Mouse (Mus musculus): Measurements from ENCODE around the gene Psenen. TPM values are rescaled to one million over a fixed set of nuclear protein-coding genes. Genes with fewer than 3 reads are reported as not detected.

The Psenen gene
- 100 to 1,000 TPM; 203 to 206 TPM for polyA plus RNA-seq (2012; fragmentation: generic; extraction: Trizol)

GRCm38 (mm10) chr7:30563117-30563905, at the start of gene Psenen, which contains the start of the genes U2af1l4 and Gm49396:
TSS of gene Psenen (minus strand) at chr7:30563627.
TSS of gene U2af1l4 (plus strand) at chr7:30563301.
TSS of gene Gm49396 (plus strand) at chr7:30563344.

GRCm38 (mm10) chr7:30612654-30613402, 49.4 kb upstream of the Psenen start, which contains the start of gene Upk1a:
TSS of gene Upk1a (minus strand) at chr7:30612847.

GRCm38 (mm10) chr7:30598786-30599185, 35.4 kb upstream of the Psenen start, which contains the start of gene Zbtb32:
TSS of gene Zbtb32 (minus strand) at chr7:30598909.

GRCm38 (mm10) chr7:30588676-30589434, 25.4 kb upstream of the Psenen start, which contains the start of gene Kmt2b:
TSS of gene Kmt2b (minus strand) at chr7:30588726.

GRCm38 (mm10) chr7:30564970-30565571, 1.6 kb upstream of the Psenen start, which contains the start of gene Igflr1:
TSS of gene Igflr1 (plus strand) at chr7:30565427.

GRCm38 (mm10) chr7:30559443-30559954, 3.9 kb downstream of the Psenen start, which contains the start of gene Lin37:
TSS of gene Lin37 (minus strand) at chr7:30559838.

GRCm38 (mm10) chr7:30552102-30553020, 11.1 kb downstream of the Psenen start, which contains the start of the genes Hspb6 and Proser3:
TSS of gene Hspb6 (plus strand) at chr7:30552178.
TSS of gene Proser3 (minus strand) at chr7:30552299.

GRCm38 (mm10) chr7:30534633-30535577, 28.5 kb downstream of the Psenen start, which contains the start of gene Arhgap33:
TSS of gene Arhgap33 (minus strand) at chr7:30535060.

Other genes with a start within 250 kb of the Psenen start
- gene Syne4, start 248.8 kb downstream of the Psenen start, polyA plus RNA-seq (2012; fragmentation: generic; extraction: Trizol), result 1 to 10 TPM in 1 of 2 experiments, under 1 TPM in 1; 0.21 to 1.4 TPM
- gene E130208F15Rik, start 241.9 kb downstream of the Psenen start, polyA plus RNA-seq (2012; fragmentation: generic; extraction: Trizol), result not detected
- gene Sdhaf1, start 239.7 kb downstream of the Psenen start, polyA plus RNA-seq (2012; fragmentation: generic; extraction: Trizol), result 10 to 100 TPM; 13.5 to 16.3 TPM
- 1 to 10 TPM; 2.1 to 5.0 TPM for gene Lrfn3, start 200.9 kb downstream of the Psenen start, polyA plus RNA-seq (2012; fragmentation: generic; extraction: Trizol)
- gene Tyrobp, start 149.9 kb downstream of the Psenen start, polyA plus RNA-seq (2012; fragmentation: generic; extraction: Trizol), result not detected
- gene Hcst, start 143.8 kb downstream of the Psenen start, polyA plus RNA-seq (2012; fragmentation: generic; extraction: Trizol), result not detected
- not detected for gene Nfkbid, start 141.9 kb downstream of the Psenen start, polyA plus RNA-seq (2012; fragmentation: generic; extraction: Trizol)
- under 1 TPM; 0.02 to 0.13 TPM for gene Aplp1, start 118.1 kb downstream of the Psenen start, polyA plus RNA-seq (2012; fragmentation: generic; extraction: Trizol)
- not detected for gene Kirrel2, start 105.9 kb downstream of the Psenen start, polyA plus RNA-seq (2012; fragmentation: generic; extraction: Trizol)
- gene Nphs1, start 105.3 kb downstream of the Psenen start, polyA plus RNA-seq (2012; fragmentation: generic; extraction: Trizol), result under 1 TPM; 0.28 TPM
- gene Prodh2, start 70.0 kb downstream of the Psenen start, polyA plus RNA-seq (2012; fragmentation: generic; extraction: Trizol), result not detected
- gene Arhgap33, start 28.6 kb downstream of the Psenen start, polyA plus RNA-seq (2012; fragmentation: generic; extraction: Trizol), result 10 to 100 TPM in 1 of 2 experiments, under 1 TPM in 1; 0.55 to 10.4 TPM
- 100 to 1,000 TPM; 101 to 108 TPM for gene Hspb6, start 11.4 kb downstream of the Psenen start, polyA plus RNA-seq (2012; fragmentation: generic; extraction: Trizol)
- 10 to 100 TPM in 1 of 2 experiments, 1 to 10 TPM in 1; 2.9 to 18.1 TPM for gene Proser3, start 11.3 kb downstream of the Psenen start, polyA plus RNA-seq (2012; fragmentation: generic; extraction: Trizol)
- 10 to 100 TPM; 55.0 to 57.3 TPM for gene Lin37, start 3.8 kb downstream of the Psenen start, polyA plus RNA-seq (2012; fragmentation: generic; extraction: Trizol)
- gene U2af1l4, start 326 bp downstream of the Psenen start, polyA plus RNA-seq (2012; fragmentation: generic; extraction: Trizol), result 10 to 100 TPM; 59.0 to 76.2 TPM
- gene Gm49396, start 283 bp downstream of the Psenen start, polyA plus RNA-seq (2012; fragmentation: generic; extraction: Trizol), result 1 to 10 TPM in 1 of 2 experiments, under 1 TPM in 1; 0.21 to 1.4 TPM
- 1 to 10 TPM in 1 of 2 experiments, under 1 TPM in 1; 0.18 to 1.6 TPM for gene Igflr1, start 1.8 kb upstream of the Psenen start, polyA plus RNA-seq (2012; fragmentation: generic; extraction: Trizol)
- 10 to 100 TPM in 1 of 2 experiments, 1 to 10 TPM in 1; 3.7 to 16.5 TPM for gene Kmt2b, start 25.1 kb upstream of the Psenen start, polyA plus RNA-seq (2012; fragmentation: generic; extraction: Trizol)
- gene Zbtb32, start 35.3 kb upstream of the Psenen start, polyA plus RNA-seq (2012; fragmentation: generic; extraction: Trizol), result under 1 TPM; 0.05 to 0.28 TPM
- 1 to 10 TPM in 1 of 2 experiments, under 1 TPM in 1; 0.34 to 1.1 TPM for gene Upk1a, start 49.2 kb upstream of the Psenen start, polyA plus RNA-seq (2012; fragmentation: generic; extraction: Trizol)
- gene Cox6b1, start 62.5 kb upstream of the Psenen start, polyA plus RNA-seq (2012; fragmentation: generic; extraction: Trizol), result 100 to 1,000 TPM; 929 to 961 TPM
- under 1 TPM in 1 of 2 experiments, not detected in 1; 0.05 TPM for gene Etv2, start 72.2 kb upstream of the Psenen start, polyA plus RNA-seq (2012; fragmentation: generic; extraction: Trizol)
- gene Rbm42, start 86.7 kb upstream of the Psenen start, polyA plus RNA-seq (2012; fragmentation: generic; extraction: Trizol), result 100 to 1,000 TPM; 133 to 147 TPM
- 10 to 100 TPM; 15.2 to 16.6 TPM for gene Haus5, start 101.4 kb upstream of the Psenen start, polyA plus RNA-seq (2012; fragmentation: generic; extraction: Trizol)
- gene Pmis2, start 108.0 kb upstream of the Psenen start, polyA plus RNA-seq (2012; fragmentation: generic; extraction: Trizol), result not detected
- gene 2200002J24Rik, start 135.3 kb upstream of the Psenen start, polyA plus RNA-seq (2012; fragmentation: generic; extraction: Trizol), result not detected
- gene Atp4a, start 148.6 kb upstream of the Psenen start, polyA plus RNA-seq (2012; fragmentation: generic; extraction: Trizol), result not detected
- 100 to 1,000 TPM; 160 to 238 TPM for gene Tmem147, start 165.9 kb upstream of the Psenen start, polyA plus RNA-seq (2012; fragmentation: generic; extraction: Trizol)
- gene Gapdhs, start 180.1 kb upstream of the Psenen start, polyA plus RNA-seq (2012; fragmentation: generic; extraction: Trizol), result not detected
- gene Sbsn, start 187.8 kb upstream of the Psenen start, polyA plus RNA-seq (2012; fragmentation: generic; extraction: Trizol), result 1 to 10 TPM; 1.0 to 2.6 TPM
- gene Dmkn, start 200.1 kb upstream of the Psenen start, polyA plus RNA-seq (2012; fragmentation: generic; extraction: Trizol), result not detected
- gene Krtdap, start 224.3 kb upstream of the Psenen start, polyA plus RNA-seq (2012; fragmentation: generic; extraction: Trizol), result not detected